Mouse (Mus musculus): ENCODE results near the gene Fgl2. TPM values are rescaled to one million over a fixed set of nuclear protein-coding genes. Genes with fewer than 3 reads are reported as not detected.
A peak's percentile ranks its signal among the peaks of the same experiment; 100 is the strongest.

Gene Fgl2
- polyA plus RNA-seq, 1 experiment from 2014 or later, result 2.3 TPM

DNA sequence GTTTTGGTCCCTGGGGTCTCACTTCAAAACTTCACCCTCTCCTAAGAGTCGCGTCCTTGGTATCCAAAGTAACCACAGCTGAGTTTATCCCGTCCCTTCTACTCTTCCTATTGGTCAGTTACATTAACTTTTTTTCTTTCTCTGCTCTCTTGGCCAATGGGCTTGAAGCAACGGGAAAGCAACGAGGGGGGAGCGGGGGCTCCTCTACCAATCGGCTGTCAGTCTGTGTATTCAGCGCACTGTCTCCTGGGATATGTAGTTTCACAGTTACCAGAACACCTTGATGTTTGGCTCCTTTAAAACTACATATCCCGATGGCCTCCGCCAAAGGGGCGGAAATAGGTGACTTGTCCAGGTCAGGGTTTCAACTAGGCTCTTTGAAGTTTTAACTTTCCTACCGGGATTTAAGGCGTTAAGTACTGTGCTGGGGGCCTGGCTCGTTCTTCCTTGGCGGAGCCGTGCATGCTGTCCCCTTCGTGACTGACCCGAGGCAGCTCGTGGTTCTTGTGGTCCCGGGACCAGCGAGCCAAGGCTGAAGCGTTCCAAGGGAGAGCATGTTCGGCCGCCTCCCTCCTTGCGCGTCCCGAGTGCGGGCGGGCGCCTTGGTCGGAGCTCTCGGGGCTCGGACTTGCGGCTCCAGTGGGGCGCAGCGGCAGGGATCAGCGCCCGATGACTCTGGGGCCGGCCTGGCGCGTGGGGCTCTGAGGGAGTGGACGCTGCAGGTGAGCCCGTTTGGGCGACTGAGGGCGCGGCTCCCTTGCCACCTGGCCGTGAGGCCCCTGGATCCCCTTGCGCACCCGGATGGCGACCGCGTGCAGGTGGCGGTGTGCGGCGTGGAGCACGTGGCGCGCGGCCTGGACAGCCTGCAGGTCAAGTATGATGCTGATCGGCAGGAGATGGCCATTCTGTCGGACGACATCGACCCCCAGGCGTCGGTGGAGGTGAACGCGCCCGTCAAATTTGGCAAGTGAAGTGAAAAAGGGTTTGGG is 52.5 kb downstream of the Fgl2 start, which contains the start of the genes Ccdc146 and Fam185a:
TSS of gene Ccdc146 (minus strand) at position 64 of the 989 bp plus-strand sequence.
TSS of gene Fam185a (plus strand) at position 345 of the 989 bp plus-strand sequence.
- Histone ChIP-seq H3K9ac (replicated peaks) (peak within 1 kb of the TSS; percentile 77), H3K9me3 (no peaks in the 10 kb centered on the region), H3K36me3 (no peaks in the 10 kb centered on the region), H3K4me3 (replicated peaks) (peak within 1 kb of the TSS; percentile 71), H3K4me1 (replicated peaks) (peaks cover 13% of the 10 kb centered on the region), H3K27me3 (peaks cover 12% of the 10 kb centered on the region), H3K27ac (no peak within 1 kb of the TSS), H3K4me2 (replicated peaks) (peak within 1 kb of the TSS; percentile 98)
- ATAC-seq, result peak; percentile 100
- under 1% methylated on average over 68 of the region's 68 CpGs for WGBS

GRCm38 (mm10) chr5:21426666-21427065 is 54.2 kb downstream of the Fgl2 start:
- WGBS, result 96% methylated on average over 6 of the region's 6 CpGs
- 0 out of 2 replicates have a peak overlapping the region, but pooled peaks have one; percentile 98 for H3K4me2 ChIP-seq (replicated peaks)

More at GRCm38 (mm10) chr5:21426666-21427065, 54.2 kb downstream of the Fgl2 start:
- Histone ChIP-seq H3K27me3 (peaks cover 12% of the 10 kb centered on the region), H3K9ac (replicated peaks) (no peak overlapping the region), H3K36me3 (no peaks in the 10 kb centered on the region), H3K9me3 (no peaks in the 10 kb centered on the region), H3K27ac (no peak overlapping the region), H3K4me1 (replicated peaks) (peaks cover 13% of the 10 kb centered on the region), H3K4me3 (replicated peaks) (no peak overlapping the region)
- no peak for ATAC-seq

Other genes starting within 250 kb of the Fgl2 start
- 4.7 and 6.4 TPM in 2 replicates for gene Gsap, start 186.4 kb upstream of the Fgl2 start, polyA plus RNA-seq (2015; fragmentation: Nextera tagmentation; extraction: Ambion mirVana)
- 0.22 and 0.62 TPM in 2 replicates for gene Ccdc146, start 52.0 kb downstream of the Fgl2 start, polyA plus RNA-seq (2015; fragmentation: Nextera tagmentation; extraction: Ambion mirVana)
- gene Fam185a, start 52.3 kb downstream of the Fgl2 start, polyA plus RNA-seq (2015; fragmentation: Nextera tagmentation; extraction: Ambion mirVana), result 4.7 and 5.0 TPM in 2 replicates
- 7.3 and 9.2 TPM in 2 replicates for gene Lrrc17, start 170.9 kb downstream of the Fgl2 start, polyA plus RNA-seq (2015; fragmentation: Nextera tagmentation; extraction: Ambion mirVana)

Data from midbrain, embryonic 13.5 days (tissue).